Mouse (Mus musculus) left cerebral cortex, adult 11 months (tissue): ENCODE measurements around the gene Fancf.

Source experiments
- DNase-seq: peaks from one replicate; pipeline ENCODE4 v3.0.0; 2022; ENCODE audit warnings: low spot score

Gene Fancf

DNA sequence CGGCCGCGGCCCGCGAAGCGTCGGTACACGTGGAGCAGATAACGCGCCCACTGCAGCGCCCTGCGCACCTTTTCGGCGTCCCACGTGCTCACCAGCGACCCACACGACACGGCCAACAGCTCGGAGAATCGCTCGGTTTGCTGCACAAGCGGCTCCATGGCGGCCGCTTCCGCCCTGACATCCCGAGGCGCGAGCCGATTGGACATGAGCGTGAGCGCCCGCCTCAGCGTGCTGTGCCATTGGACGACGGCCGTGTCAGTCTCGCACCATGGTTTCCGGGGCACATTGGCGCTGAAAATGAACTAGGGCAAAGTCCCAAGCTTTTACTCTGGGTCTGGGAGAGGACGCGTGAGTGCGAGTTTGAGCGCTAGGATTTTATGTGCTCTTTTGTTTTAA lies at the start of gene Fancf:
Fancf (minus strand) TSS at position 171 of the 396 bp plus-strand sequence.
- DNase-seq, result peak; percentile 95

DNA sequence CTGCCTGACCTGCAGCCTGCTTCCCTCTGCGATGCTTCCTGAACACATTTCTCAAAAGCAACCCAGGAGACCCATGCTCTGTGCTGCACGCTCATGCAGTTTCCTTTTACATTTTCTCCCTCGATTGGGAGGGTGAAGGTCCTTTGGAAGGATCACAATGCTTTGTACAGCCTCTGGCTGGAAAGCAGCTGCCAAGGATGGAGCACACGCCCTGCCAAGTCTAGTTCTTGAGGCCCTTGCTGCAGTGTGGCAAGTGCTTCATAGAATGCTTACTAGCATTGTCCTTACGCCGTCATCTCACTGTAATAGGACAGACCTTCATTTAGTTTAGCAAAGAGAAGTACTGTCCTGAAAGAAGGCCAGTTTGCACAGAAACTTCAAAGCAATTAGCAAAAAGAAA lies 37.0 kb upstream of the Fancf start:
- no peak for DNase-seq

DNA sequence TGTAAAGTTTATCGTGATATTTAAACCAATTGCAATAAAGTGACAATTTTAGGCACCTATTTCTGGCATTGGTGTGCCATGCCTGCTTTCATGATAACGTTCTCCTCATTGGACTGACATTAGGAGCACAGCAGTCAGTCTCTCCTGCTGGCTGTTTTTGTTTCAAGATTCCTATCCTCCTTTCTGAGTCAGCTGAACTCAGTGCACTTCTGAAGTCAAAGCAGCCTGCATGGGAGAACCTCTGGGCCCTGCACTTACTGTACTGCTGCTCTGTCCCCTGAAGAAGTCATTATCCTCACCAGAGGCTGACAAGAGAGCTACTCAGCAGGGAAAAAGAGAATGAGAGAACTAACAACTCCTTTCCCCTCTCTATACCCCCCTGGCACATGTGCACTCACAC lies 32.9 kb upstream of the Fancf start:
- no peak for DNase-seq

DNA sequence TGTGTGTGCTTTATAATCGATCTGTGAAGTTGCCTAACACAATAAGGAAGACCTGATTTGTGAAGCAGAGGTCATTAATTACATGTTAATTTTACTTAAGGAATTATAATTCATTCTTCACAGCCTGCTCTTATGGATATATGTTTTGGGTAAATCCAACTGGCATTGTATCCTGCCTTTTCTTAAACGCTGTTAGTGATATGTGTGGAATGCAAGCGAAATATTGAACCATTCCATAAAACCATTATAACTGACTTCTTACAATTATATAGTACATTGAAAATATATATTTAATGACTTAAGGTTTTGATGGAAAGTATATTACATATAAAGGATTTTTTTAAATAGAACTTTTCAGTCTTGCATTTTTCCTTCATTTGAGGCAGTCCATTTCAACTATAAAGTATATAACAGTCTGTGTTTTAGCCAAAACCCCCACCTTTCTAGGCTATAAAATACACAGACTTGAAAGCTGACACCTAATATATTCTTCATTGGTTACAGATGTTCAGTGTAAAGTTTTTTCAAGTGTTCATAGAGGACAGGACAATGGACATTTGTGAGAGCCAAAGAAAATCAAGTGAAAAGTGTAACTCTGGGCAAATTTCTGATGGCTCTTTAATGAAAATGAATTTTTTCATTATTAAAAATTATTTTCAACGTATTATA lies 32.2 kb upstream of the Fancf start:
- no peak for DNase-seq

DNA sequence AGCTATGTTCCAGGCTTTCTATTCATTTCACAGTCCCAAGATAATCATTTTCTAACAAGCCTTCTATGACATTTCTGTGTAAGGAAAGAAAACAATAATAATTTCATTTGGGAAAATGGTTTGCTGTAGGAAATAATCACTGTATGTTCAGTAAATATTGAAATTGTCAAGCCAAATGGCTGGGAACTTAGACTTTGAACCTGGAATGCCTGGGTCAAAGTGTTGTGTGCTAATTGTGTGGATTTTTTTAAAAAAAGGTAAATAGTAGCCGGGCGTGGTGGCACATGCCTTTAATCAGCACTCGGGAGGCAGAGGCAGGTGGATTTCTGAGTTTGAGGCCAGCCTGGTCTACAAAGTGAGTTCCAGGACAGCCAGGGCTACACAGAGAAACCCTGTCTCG lies 30.9 kb upstream of the Fancf start:
- no peak for DNase-seq

DNA sequence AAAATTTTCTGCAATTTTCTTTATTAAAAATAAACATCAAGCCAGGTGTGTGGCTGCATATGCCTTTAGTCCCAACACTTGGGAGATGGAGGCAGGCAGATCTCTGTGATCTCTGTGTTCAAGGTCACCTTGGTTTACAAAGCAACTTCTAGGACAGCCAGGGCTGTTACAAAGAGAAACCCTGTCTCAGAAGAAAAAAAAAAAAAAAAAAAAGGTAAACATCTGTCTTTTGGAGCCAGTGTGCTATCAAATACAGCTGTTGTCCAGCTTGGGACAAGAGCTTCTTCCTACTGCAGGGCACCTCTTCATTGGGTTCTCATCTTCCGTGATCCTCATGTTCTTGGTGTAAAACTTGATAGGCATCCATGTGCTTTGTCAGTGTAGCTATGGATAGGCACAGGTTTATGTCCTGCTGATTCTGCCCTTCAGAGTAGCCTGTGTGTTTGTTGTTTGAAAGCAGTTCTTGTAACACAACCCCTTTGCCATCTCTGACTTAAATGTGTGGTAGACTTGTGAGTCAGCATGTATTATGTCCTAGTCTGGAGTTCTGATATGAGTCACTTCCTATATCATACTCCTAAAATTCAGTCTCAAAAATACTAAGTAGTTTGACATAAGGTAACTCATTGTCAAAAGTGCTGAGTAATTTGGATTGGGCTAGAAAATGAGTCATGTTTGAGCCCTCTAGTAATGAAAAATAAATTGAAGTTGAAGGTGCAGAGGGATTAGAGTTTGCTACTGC lies 30.3 kb upstream of the Fancf start:
- DNase-seq, result no peak

DNA sequence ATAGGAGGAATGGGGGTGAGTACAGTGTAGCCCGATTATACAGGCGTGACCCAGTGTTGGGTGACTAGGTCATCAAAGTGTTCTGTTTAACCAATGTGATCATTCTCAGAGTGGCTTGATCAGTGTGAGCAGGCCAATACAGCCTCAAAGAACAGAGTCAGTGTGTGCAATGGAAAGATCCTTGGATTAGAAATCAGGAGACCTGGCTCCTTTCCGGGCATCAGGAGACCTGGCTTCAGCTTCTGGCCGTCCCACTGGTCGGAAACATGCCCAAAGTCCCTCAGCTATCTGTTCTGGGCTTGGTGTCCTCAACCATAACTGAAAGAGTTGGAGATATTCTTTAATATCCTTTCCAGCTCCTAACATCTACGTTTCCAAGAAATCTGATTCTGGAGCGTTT lies 27.5 kb upstream of the Fancf start:
- DNase-seq, result no peak

DNA sequence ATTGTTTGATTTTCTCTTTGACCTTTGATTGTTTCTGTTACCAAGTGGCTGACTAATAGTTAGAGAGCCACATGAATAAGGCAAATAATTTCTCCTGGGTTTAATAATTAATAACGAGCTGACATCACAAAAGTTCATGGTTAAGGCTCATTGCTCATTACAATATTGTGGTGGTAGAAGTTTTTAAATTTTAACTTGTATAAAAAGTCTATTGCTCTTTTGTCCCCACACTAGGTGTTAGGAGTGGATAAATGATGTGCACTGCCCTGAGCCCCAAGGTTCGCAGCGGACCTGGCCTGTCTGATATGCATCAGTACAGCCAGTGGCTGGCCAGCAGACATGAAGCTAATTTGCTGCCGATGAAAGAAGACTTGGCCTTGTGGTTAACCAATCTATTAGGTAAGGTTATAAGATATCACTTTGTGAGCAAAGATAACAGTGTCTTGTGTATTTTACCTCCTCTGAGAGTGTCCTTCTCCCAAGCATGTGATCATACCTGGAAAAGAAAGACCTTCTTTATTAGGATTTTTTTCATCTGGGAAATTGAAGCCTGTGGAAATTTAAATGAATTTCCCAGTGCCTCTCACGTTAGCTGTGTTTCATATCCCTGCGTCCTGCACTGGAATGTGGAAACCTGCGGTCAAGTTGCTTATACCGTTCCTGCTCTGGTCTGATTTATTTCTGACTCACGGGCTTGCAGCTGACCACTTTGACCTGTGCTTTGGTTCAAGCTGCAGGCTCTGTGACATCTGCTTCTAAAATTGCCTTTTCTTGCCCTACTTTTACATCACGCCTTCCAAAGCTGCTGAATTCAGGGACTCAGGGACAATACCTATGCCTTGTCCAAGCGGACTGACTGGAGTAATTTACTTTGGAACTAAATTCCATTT lies 25.9 kb upstream of the Fancf start:
- DNase-seq, result no peak

DNA sequence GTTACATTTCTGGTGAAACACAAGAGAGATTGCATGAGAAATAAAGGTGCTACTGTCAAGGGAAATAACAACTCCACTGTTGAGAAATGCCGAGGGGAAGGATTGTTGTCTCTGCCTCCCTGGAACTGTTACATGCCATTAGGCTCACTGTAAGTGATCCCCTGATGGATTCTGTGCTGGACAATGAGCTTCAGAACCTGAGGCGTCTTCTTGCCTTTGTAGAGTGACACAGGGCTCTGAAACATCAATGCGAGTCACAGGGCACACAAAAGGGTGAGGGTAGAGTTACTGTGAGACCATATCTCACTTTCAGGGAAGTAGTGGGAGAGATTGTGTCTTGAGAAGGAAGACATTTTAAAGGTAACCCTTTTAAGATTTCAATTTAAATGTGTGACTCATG lies 23.3 kb upstream of the Fancf start:
- DNase-seq, result no peak

DNA sequence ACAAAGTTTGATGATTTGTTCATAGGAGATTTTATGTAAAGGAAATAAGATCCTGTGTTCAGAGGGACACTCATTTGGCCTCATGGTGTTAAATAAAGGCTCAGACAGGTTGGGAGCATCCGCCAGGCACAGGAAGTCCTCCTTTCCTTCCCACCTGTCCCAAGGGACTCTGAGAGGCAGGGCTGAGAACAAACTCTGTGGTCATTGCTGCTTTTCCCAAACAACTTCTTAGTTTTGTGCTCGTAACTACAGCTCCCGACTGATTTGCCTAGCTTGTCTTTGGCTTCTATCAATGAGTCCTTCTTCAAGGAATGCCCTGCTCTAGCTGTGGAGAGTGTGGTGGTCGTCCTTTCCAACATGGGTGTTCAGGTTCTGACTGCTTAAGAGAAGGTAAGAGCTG lies 18.1 kb upstream of the Fancf start:
- no peak for DNase-seq

DNA sequence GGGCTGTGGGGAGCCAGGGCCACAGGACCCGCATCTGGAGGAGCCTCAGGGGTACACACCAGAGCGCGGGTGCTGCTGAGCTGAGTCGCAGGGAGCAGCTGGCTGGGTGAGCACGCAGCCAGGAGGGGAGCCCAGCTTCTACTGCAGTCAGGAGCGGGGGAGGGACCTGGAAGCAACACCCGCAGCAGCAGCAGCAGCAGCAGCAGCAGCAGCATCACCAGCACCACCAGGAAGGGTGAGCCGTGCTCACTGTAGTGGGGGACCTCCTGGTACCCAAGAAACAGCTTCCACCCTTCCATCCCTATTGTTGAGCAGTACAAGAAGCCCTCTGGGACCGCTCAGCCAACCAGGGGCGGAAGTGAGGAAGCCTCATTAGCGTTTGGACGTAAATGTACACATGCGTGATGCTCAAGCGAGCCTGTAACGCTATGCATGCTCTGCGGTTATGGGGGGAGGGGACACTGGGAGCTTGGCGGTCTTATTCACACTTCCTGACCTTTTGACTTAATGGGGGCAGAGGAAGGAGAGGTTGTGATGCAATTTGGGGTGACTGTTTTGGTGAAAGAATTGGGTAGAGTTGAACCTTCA lies 17.2 kb upstream of the Fancf start:
- peak; percentile 40 for DNase-seq

DNA sequence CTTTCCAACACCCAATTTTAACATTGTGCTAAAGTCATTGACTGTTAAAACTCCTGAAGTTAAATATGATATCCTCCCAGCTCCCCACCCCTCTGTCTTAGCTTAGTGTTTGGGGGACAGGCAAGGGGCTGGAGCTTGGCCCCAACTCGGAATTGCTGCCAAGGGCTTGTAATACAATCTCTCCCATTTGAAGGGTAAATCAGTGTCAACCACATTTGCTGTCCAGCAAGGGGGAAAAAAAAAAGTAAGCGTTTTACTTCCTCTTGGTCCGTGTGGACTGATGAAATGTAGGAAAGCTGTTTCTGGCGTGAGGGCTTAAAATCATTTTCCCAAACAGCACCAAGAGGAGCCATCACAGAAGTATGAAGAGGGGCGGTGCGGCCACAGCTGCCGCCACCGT lies 16.7 kb upstream of the Fancf start:
- DNase-seq, result no peak

DNA sequence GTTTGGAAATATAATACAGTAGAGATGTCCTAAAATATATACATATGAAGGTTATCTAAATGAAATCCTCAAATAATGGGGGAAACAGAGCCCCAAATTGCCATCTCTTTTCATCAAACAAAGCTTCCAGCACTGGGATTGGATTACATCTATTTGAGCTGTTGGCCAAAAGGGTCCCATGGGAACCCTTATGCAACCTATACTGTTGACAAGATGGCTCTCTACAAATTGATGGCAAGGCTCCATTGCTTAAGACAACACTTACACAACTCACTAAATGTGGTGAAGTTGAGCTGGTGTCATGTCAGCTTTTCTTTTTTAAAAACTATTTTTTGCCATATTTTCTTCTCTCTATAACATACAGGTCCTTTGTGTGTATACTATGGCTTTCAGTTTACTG lies 14.2 kb upstream of the Fancf start:
- no peak for DNase-seq

DNA sequence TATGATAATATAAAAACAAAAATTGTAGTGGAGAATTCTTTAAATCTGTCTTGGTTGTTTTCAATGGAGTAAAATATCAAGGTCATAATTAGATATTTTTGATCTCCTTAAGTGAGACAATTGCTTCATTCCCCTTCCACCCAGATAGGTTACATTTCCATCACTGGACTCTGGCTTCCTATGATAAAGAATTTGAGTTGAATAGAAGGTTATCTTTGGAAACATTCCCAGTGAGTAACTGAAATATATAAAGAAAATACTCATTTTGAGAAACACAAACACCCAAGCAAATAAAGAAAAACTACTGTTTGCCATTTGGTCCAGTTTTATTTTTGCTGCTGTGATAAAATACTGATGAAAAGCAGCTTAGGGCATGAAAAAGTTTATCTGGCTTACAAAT lies 10.5 kb upstream of the Fancf start:
- DNase-seq, result no peak

DNA sequence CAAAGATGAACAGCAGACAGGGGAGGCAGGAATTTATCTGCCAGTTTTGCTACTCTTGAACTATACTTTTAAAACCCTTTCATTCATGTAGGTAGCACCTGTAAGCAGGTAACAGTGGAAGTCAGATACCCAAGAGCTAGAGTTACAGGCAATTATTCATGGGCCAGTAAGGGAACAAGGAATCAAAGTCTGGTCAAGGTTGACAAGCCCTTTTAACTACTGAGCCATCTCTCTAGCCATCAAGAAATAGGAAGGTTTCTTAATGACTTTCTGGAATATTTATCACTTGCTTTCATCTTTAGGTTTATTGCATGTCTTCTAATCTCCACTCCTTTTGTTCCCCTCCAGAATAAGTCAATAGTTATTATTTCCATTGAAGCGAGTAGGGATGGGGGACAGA lies 10.0 kb upstream of the Fancf start:
- no peak for DNase-seq

DNA sequence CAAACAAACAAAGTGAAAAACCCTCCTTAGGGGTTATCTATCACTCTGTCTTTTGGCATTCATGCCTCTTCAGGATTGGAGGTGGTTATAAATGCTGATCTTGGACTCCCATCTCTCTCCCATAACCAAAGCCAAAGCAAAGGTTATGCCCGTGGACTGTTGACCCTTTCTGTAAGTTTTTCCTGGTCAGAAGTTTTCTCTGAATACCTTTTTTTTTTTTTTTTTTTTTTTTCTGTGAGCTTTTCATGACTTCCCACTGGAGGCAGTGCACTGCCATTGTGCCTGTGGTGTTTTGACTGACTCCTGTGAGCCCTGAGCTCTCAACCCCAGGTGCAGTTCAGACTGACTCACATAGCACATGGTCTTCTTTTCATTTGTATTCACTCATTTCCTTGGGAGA lies 5.9 kb upstream of the Fancf start:
- DNase-seq, result no peak

DNA sequence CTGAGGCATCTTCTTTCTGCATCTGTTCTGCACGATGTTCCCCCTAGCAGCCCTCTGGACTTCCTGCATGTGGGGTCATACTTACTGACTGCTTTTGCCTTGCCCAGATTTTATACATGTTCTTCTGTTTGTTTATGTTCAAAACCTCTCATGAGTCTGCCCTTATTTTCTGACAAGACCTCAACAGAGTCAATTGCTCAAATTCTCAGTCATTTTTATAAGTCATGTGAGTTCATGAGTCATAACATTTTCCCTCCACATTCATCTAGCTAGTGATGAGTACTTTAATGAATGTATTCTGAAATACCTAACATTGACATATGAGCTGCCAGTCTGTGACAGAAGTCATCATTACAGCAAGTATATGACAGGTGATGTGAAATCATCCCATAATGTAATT lies 3.3 kb upstream of the Fancf start:
- DNase-seq, result no peak

DNA sequence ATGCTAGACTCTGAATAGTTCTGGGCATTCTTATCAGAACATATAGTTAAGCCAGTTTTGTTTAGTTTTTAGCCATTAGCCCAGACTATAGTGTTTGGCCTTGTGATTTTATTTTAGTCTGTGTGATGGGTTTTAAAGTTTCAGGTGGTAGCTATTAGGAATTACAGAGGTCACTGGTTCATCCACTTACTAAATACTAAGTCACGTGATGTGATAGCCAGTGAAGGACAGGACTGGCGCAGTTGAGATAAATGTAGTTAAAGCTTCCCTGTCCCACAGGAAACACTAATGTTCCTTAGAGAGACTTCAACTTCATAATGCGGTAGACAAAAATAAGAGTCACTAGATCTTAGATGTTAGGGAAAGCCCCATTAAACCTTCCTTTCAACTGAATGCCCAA lies 775 bp upstream of the Fancf start:
- DNase-seq, result no peak

DNA sequence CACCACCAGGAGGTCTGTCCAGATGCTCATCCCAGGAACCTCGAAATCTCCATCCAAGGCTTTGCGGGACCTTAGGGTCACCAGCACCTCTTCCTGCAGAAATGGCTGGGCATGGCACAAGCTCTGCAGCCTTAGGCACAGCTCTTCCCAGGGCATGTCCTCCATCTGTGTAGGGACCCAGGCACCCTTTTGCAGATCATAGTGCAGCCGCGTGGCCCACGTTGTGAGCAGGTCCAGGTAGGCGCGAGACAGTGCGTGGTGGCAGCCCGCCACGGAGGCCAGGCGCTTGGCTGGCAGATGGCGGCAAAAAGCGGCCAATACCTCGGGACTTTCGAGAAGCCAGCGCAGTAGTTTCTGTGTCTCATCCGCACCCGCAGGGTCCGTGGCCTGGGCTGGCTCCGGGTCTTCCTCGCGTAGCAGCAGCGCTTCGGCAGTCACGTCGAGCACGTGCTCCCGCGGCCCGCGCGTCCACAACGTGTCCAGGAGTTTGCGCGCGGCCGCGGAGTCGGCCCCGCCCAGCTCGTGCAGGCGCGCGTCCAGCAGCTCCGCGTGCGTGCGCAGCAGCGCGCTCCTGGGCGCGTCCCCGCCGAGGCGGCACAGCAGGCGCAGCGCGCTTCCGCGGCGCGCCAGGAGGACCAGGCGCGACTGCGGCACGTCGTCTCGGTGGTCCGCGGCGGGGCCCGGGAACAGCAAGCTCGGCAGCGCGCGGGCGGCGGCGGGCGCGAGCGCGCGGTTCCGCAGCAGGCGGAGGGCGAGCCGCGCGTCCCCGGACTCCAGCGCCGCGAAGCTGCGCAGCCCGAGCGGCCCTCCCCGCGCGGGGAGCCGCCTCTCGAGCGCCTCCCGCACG lies 594 bp downstream of the Fancf start, which contains the start of gene Gas2:
Gas2 (plus strand) TSS at position 766 of the 847 bp plus-strand sequence.
- DNase-seq, result peak; percentile 78

DNA sequence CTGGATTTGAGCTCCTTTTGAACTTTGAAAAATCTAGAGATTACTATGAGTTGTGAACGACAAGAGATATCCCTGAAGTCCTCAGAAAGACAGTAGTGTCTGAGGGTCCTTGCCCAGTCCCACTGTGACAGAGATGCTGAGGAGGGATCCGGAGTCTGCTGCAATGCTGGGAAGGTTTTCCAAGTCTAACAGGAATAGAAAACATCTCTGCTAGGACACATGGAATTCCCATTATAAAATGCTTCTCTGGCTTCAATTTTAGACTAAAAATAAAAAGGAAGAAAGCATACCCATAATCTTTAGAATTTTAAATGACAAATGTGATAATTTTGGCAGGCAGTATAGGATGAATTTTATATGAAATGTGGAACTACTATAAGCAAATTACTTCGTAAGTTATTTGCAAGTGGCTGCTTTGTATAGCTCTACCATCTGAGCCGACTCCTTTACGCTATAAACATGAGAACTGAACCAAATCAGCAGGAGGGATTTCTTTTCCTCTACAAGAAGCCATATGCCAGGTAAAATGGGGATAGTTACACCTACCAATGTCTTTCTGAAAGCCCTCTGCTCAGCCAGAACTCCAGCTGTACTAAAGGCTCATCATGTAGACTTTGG lies 10.1 kb downstream of the Fancf start:
- no peak for DNase-seq

DNA sequence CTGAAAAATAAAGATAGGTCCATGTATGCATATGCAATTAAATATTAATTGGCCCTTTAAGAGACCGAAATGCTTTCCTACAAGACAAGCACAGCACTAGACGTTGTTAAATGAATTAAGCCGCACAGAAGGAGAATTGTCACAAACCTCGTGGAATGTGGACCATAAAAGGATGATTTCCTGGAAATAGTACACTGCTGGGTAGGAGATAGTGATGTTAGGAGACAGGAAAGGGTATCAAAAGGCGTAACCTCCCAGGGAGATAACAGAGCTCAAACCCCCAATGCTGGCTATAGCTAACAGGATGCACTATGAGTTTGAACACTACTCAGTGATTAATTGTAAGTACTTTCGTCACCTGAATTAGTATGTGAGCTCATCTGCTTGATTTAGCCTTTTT lies 11.2 kb downstream of the Fancf start:
- DNase-seq, result no peak
